Mouse (Mus musculus) G1E (cell line): ENCODE data around the gene Actr1a.

Experiments used
- CTCF ChIP-seq: IDR thresholded peaks from 2 replicates; pipeline ENCODE4 v1.5.1; 2012; ENCODE audit warnings: low read depth, low read length, inconsistent platforms, mixed read lengths
- TAL1 ChIP-seq: conservative IDR thresholded peaks from 2 replicates; pipeline ENCODE4 v1.6.1; 2012; ENCODE audit warnings: low read depth, low read length, inconsistent platforms, mixed read lengths

DNA sequence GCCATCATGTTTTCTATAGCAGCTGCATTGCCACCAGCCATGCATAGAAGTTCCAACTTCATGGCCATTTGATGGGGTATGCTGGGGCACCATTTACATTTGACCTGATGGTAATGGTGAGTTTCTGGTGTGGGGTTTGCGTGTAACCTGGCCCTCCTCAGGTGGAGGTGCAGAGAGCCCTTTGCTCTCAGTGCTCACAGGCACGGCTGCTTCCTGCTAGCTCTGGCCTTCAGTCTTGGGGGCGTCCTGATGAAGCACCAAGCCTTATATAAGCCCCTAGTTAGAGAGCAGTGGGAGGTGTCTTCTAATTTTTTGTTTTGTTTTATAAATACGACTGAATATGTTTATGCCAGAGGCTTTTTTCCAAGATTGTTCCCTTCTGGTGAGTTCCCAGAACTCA lies 22.5 kb upstream of the Actr1a start:
- no peak for TF ChIP-seq CTCF
- no peak for TF ChIP-seq TAL1
